Comparison of ENCODE assay signal across 8 mouse cellular contexts in the genomic region with DNA sequence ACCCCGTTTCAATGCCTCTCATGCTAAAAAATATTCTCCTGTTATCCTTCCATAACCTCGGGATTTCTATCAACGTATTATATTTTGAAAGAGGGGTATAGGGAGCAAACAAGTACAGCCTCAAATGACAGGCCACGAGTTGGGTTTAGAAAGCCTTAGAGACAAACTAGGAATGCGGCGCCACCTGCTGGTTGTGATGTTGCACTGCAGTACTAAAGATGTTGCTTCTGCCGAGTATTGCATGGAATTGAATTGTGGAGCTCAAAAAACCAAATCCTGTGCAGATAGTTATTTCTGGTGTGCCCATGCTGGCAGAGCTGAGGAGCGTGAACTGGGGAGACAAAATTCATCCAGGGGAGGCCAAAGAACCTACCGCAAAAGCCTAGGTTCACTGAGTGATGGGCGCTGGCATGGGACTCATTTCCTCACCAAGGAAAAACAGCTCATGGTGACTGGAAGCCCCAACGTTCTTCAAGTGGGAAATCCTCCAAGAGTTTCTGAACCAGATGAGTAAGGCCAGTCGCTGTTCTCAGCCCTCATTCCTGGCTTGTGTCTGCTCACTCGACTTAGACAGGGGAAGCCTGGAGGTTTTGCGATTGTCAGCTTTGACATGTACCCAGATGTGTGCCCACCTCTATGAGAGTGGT. TPM values are rescaled to one million over a fixed set of nuclear protein-coding genes. Genes with fewer than 3 reads are reported as not detected.
DNase-seq lines count a peak whose midpoint lies in the region; ATAC-seq and TF ChIP-seq lines count a peak whose summit lies in the region.

No protein-coding gene starts in this region.

- H3K4me3 ChIP-seq in gastrocnemius, adult 2 months, result no peak overlapping the region
- H3K4me3 ChIP-seq in limb, embryonic 14.5 days (replicated peaks; ENCODE audit: low read length), result no peak overlapping the region
- H3K4me3 ChIP-seq in neural tube, embryonic 11.5 days (ENCODE audit: low read depth, low read length), result no peak overlapping the region
- H3K4me3 ChIP-seq in stomach, postnatal 0 days (ENCODE audit: low read depth, low read length), result no peak overlapping the region

- no peak for TF ChIP-seq EP300 in stomach, postnatal 0 days (optimal IDR thresholded peaks at IDR 0.05)

- H3K27me3 ChIP-seq in limb, embryonic 14.5 days (ENCODE audit: control insufficient read depth, insufficient read depth, low read length), result no peaks in the 10 kb centered on the region
- H3K27me3 ChIP-seq in neural tube, embryonic 11.5 days (ENCODE audit: control insufficient read depth, insufficient read depth, low read length), result no peaks in the 10 kb centered on the region
- no peaks in the 10 kb centered on the region for H3K27me3 ChIP-seq in stomach, postnatal 0 days (ENCODE audit: control insufficient read depth, insufficient read depth, low read length)

- DNase-seq in 416B (ENCODE audit: low read depth), result peak; percentile 83
- DNase-seq in adrenal gland, adult (ENCODE audit: inconsistent age in 2 of 2, low spot score in 1 of 2), result peak; percentile 66 to 89
- peak; percentile 79 for DNase-seq in gastrocnemius, adult 2 months
- DNase-seq in kidney, adult 8-10 months, result peak; percentile 27 to 70
- peak; percentile 89 for DNase-seq in limb, embryonic 14.5 days (ENCODE audit: low spot score)
- peak; percentile 67 for DNase-seq in neural tube, embryonic 11.5 days (ENCODE audit: low spot score)
- peak; percentile 73 for DNase-seq in stomach, postnatal 0 days (ENCODE audit: low spot score)

- H3K4me2 ChIP-seq in limb, embryonic 14.5 days (replicated peaks; ENCODE audit: low read depth, low read length, severe bottlenecking), result no peak overlapping the region
- no peak overlapping the region for H3K4me2 ChIP-seq in neural tube, embryonic 11.5 days (ENCODE audit: low read depth)
- H3K4me2 ChIP-seq in stomach, postnatal 0 days (replicated peaks; ENCODE audit: low read depth), result no peak overlapping the region

- no peaks in the 10 kb centered on the region for H3K9me3 ChIP-seq in limb, embryonic 14.5 days (ENCODE audit: control insufficient read depth, low read length)
- no peaks in the 10 kb centered on the region for H3K9me3 ChIP-seq in neural tube, embryonic 11.5 days (ENCODE audit: control insufficient read depth, low read length)
- H3K9me3 ChIP-seq in stomach, postnatal 0 days (ENCODE audit: control insufficient read depth, low read length), result no peaks in the 10 kb centered on the region; the same call in 1 of the 2 replicates

- H3K4me1 ChIP-seq in limb, embryonic 14.5 days (ENCODE audit: control insufficient read depth, insufficient read depth, low read length), result no peaks in the 10 kb centered on the region
- no peaks in the 10 kb centered on the region for H3K4me1 ChIP-seq in neural tube, embryonic 11.5 days (ENCODE audit: control insufficient read depth, insufficient read depth, low read length)
- H3K4me1 ChIP-seq in stomach, postnatal 0 days (replicated peaks; ENCODE audit: control insufficient read depth, insufficient read depth), result no peaks in the 10 kb centered on the region

- H3K27ac ChIP-seq in gastrocnemius, adult 2 months, result no peak overlapping the region
- no peak overlapping the region for H3K27ac ChIP-seq in limb, embryonic 14.5 days (replicated peaks; ENCODE audit: low read depth, low read length)
- H3K27ac ChIP-seq in neural tube, embryonic 11.5 days (ENCODE audit: low read depth, low read length), result no peak overlapping the region
- no peak overlapping the region for H3K27ac ChIP-seq in stomach, postnatal 0 days (replicated peaks)

- TF ChIP-seq CTCF in gastrocnemius, adult 2 months (IDR thresholded peaks at IDR 0.05), result peak; percentile 96
- peak; percentile 95 for TF ChIP-seq CTCF in stomach, postnatal 0 days (IDR thresholded peaks at IDR 0.05; ENCODE audit: low read depth)

- intact Hi-C loops in gastrocnemius, adult 2 months (cut with DNase I), result no loop called here

- peak; percentile 75; the same call in 1 of the 2 replicates for ATAC-seq in common myeloid progenitor, adult 5-6 weeks (replicated peaks; ENCODE audit: low read depth, poor library complexity, severe bottlenecking)
- ATAC-seq in limb, embryonic 14.5 days (ENCODE audit: low FRiP score, low read depth), result no peak
- ATAC-seq in neural tube, embryonic 11.5 days (ENCODE audit: insufficient read depth, low FRiP score, low TSS enrichment), result no peak
- ATAC-seq in stomach, postnatal 0 days (ENCODE audit: low FRiP score, low TSS enrichment), result 0 out of 2 replicates have a peak, but pooled peaks have one; percentile 54

- 22% methylated on average over 14 of the region's 14 CpGs for WGBS in limb, embryonic 14.5 days
- 24% methylated on average over 14 of the region's 14 CpGs for WGBS in neural tube, embryonic 11.5 days
- 18% methylated on average over 14 of the region's 14 CpGs for WGBS in stomach, postnatal 0 days

- no peaks in the 10 kb centered on the region for H3K36me3 ChIP-seq in limb, embryonic 14.5 days (ENCODE audit: control insufficient read depth, insufficient read depth, low read length)
- no peaks in the 10 kb centered on the region for H3K36me3 ChIP-seq in neural tube, embryonic 11.5 days (ENCODE audit: control insufficient read depth, insufficient read depth, low read length)
- no peaks in the 10 kb centered on the region for H3K36me3 ChIP-seq in stomach, postnatal 0 days (ENCODE audit: control insufficient read depth, insufficient read depth, low read length)

- no peak overlapping the region for H3K9ac ChIP-seq in limb, embryonic 14.5 days (ENCODE audit: low read depth, low read length, severe bottlenecking)
- no peak overlapping the region for H3K9ac ChIP-seq in neural tube, embryonic 11.5 days (ENCODE audit: low read length)
- no peak overlapping the region for H3K9ac ChIP-seq in stomach, postnatal 0 days (ENCODE audit: low read length)

- TF ChIP-seq POLR2A in limb, embryonic 14.5 days (IDR thresholded peaks at IDR 0.05; ENCODE audit: borderline replicate concordance, extremely low read depth, insufficient read depth, insufficient read length), result no peak

RNA-seq across cellular contexts. Expression of gene Ppp1r3g, which starts 11.2 kb away (rescaled TPM):
- total RNA-seq in common myeloid progenitor, adult 5-6 weeks (2017), result not detected in 2 replicates
- total RNA-seq in gastrocnemius, adult 2 months (2021), result not detected
- polyA plus RNA-seq in limb, embryonic 14.5 days (2012; rRNA removed), result 1.6 and 2.1 TPM in 2 replicates
- 2.0 and 2.2 TPM in 2 replicates for polyA plus RNA-seq in limb, embryonic 14.5 days (2014; fragmentation: Nextera tagmentation; extraction: Ambion mirVana)
- 0.60 and 0.88 TPM in 2 replicates for polyA plus RNA-seq in neural tube, embryonic 11.5 days (2014; fragmentation: Nextera tagmentation; extraction: Ambion mirVana)
- polyA plus RNA-seq in stomach, postnatal 0 days (2015; fragmentation: Nextera tagmentation; extraction: Ambion mirVana), result 0.05 and 0.21 TPM in 2 replicates

RNA-seq across cellular contexts. Expression of gene Rpp40, which starts 41.3 kb away (rescaled TPM):
- 15.9 and 16.5 TPM in 2 replicates for total RNA-seq in common myeloid progenitor, adult 5-6 weeks (2017)
- total RNA-seq in gastrocnemius, adult 2 months (2021), result 10 to 100 TPM; 13.9 to 15.1 TPM
- 9.8 and 12.1 TPM in 2 replicates for polyA plus RNA-seq in limb, embryonic 14.5 days (2012; rRNA removed)
- 20.3 TPM in 2 replicates for polyA plus RNA-seq in limb, embryonic 14.5 days (2014; fragmentation: Nextera tagmentation; extraction: Ambion mirVana)
- 17.7 and 26.7 TPM in 2 replicates for polyA plus RNA-seq in neural tube, embryonic 11.5 days (2014; fragmentation: Nextera tagmentation; extraction: Ambion mirVana)
- polyA plus RNA-seq in stomach, postnatal 0 days (2015; fragmentation: Nextera tagmentation; extraction: Ambion mirVana), result 13.3 and 13.4 TPM in 2 replicates

Comparison
In these comparisons a context has a peak if more than half of its experiments do, and no peak if none do; other contexts are left out.
1. ATAC-seq: peak in common myeloid progenitor, adult 5-6 weeks (single experiment) and stomach, postnatal 0 days (single experiment); none in limb, embryonic 14.5 days (single experiment) and neural tube, embryonic 11.5 days (single experiment).
2. Peak in every context shown above with its lines, with median percentiles within 50 percentile points of each other: DNase-seq.